Mouse (Mus musculus) lung, adult 2 months (tissue): Measurements from ENCODE around the gene 1700008O03Rik. TPM values are rescaled to one million over a fixed set of nuclear protein-coding genes. Genes with fewer than 3 reads are reported as not detected.

Source experiments
- DNase-seq: peaks from one replicate; pipeline ENCODE4 v3.0.0; 2022
- H3K4me1 ChIP-seq: fragments of 200-500 bp; 2 replicates; pipeline ENCODE4 v1.6.1; 2011; ENCODE audit warnings: low read length; ENCODE audit not compliant: control insufficient read depth, insufficient read depth
- H3K4me3 ChIP-seq: fragments of 200-500 bp; replicated peaks from 2 replicates; pipeline ENCODE3; 2011; ENCODE audit warnings: low read depth, mild to moderate bottlenecking, control low read depth, low read length; ENCODE audit errors: extremely low read depth
- CTCF ChIP-seq: fragments of 200-500 bp; IDR thresholded peaks from 2 replicates; pipeline ENCODE4 v1.5.1; 2011; ENCODE audit warnings: mild to moderate bottlenecking, low read length, control low read depth; ENCODE audit not compliant: insufficient read depth
- POLR2A ChIP-seq: fragments of 200-500 bp; IDR thresholded peaks from 2 replicates; pipeline ENCODE4 v1.6.1; 2011; ENCODE audit warnings: low read depth, mild to moderate bottlenecking, control low read depth, low read length, borderline replicate concordance; ENCODE audit errors: extremely low read depth
- WGBS: fragments of 180-500 bp; shearing (Covaris S2); methylation state at CpG from one replicate; pipeline ENCODE4 v1.1.7; 2018; 5-methylcytosine and 5-hydroxymethylcytosine counted together
- polyA plus RNA-seq: library from polyadenylated mRNA; depleted of rRNA; stranded (reverse); fragments of >200 nt; gene quantifications from 2 replicates; pipeline ENCODE4 v1.2.3, GENCODE M21; 2012; rRNA removed

1700008O03Rik gene
- polyA plus RNA-seq = 0.98 and 1.2 TPM in 2 replicates

- peak within 1 kb of the TSS; percentile 44 for H3K4me3 ChIP-seq
- H3K4me1 ChIP-seq = peaks cover 2% of the 10 kb centered on the region; the same call in 1 of the 2 replicates
- TF ChIP-seq POLR2A (no peak), CTCF (no peak)
- WGBS = 75% methylated on average over 12 of the region's 12 CpGs
- DNase-seq = no peak
Observed at GRCm38 (mm10) chr7:44385720-44386119, at the start of gene 1700008O03Rik. 1700008O03Rik (minus strand) TSS chr7:44385820.

GRCm38 (mm10) chr7:44434089-44434488, 48.5 kb upstream of the 1700008O03Rik start:
- Histone ChIP-seq H3K4me1 (no peaks in the 10 kb centered on the region), H3K4me3 (no peak overlapping the region)
- 64% methylated on average over 9 of the region's 9 CpGs for WGBS
- no peak for DNase-seq
- TF ChIP-seq CTCF (no peak), POLR2A (no peak)

DNA sequence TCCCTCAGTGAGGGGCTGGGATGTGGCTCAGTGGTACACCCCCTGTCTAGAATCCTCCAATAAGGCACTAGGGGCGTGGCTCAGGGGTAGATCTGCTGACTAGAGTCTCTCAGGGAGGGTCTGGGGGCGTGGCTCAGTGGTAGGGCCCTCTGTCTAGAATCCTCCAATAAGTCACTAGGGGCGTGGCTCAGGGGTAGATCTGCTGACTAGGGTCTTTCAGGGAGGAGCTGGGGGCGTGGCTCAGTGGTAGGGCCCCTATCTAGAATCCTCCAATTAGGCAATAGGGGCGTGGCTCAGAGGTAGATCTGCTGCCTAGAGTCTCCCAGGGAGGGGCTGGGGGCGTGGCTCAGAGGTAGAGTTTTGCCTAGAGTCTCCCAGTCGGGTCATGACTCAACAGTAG, 47.8 kb upstream of the 1700008O03Rik start:
- TF ChIP-seq POLR2A = no peak
- TF ChIP-seq CTCF = no peak
- no peaks in the 10 kb centered on the region for H3K4me1 ChIP-seq
- 12% methylated on average over 7 of the region's 7 CpGs for WGBS
- H3K4me3 ChIP-seq = no peak overlapping the region
- no peak for DNase-seq

DNA sequence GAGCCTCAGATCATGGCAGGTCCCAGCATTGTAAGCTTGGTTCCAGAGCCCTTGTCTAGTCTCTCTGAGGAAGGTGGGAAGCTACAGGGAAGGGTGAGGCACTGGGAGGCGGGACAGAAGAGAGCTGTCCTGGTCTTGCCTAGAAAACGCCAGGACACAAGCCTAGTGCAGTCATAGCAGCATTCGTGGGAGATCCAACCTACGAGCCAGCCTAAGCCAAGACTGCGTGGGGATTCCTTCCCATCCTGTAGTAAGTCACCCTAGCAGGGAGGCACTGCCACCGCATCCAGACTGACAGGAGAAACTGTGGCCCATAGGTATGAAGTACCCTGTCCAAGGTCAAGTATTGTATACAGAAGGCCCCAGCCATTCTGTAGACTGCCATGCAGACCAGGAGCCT, 46.9 kb upstream of the 1700008O03Rik start:
- no peak for DNase-seq
- TF ChIP-seq POLR2A (no peak), CTCF (no peak)
- Histone ChIP-seq H3K4me3 (no peak overlapping the region), H3K4me1 (no peaks in the 10 kb centered on the region)
- 63% methylated on average over 6 of the region's 6 CpGs for WGBS

DNA sequence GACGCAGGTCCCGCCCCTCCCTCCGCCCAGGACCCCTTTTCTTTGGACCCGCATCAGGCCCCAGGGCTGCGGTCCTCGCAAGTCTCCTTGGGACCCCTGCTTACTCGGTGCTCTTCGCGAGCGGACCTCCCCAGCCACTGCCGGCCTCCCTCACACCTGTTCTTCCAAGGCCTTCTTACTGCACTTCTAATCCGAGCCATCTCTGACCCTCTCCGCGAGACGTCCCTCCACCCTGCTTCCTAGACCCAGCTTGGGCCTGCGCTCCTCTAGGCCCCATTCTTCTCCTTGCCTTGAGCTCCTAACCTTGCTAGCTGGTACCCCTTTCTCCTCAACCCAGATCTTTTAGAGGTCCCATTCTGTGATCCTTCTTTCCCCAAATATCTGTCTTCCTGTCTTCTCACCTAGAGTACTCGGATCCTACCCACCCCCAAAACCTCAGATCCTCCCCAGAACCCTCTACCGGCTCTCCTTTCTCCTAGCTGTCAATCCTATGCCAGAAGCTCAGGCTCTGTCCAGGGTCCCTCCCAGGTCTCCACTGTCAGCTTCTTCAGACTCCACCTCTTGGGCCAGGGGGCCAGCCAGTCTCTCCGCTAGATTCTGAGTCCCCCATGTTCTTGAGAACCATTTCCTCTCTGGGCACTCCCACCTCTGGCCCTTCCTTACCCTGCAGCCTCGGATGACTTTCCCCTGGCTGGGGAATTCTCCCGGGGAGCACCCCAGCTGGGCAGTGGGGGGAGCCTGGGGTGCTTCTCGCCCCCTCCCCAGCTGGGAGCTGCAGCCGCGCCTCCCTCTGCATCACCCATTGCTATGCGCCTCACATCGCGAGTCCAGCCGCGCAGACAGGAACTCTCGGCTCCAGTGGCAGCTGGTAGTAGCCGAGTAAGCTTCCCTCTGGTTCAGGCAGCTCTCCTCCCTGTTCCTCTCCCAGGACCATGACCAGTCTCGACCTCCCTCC, 44.2 kb upstream of the 1700008O03Rik start:
- DNase-seq = no peak
- Histone ChIP-seq H3K4me3 (no peak overlapping the region), H3K4me1 (no peaks in the 10 kb centered on the region)
- WGBS = 8% methylated on average over 32 of the region's 32 CpGs
- TF ChIP-seq CTCF = no peak
- TF ChIP-seq POLR2A = no peak

- Histone ChIP-seq H3K4me1 (no peaks in the 10 kb centered on the region), H3K4me3 (no peak within 1 kb of the TSS)
- DNase-seq = no peak
- no peak for TF ChIP-seq POLR2A
- 3% methylated on average over 61 of the region's 69 CpGs for WGBS
Observed at GRCm38 (mm10) chr7:44428968-44429521, 43.4 kb upstream of the 1700008O03Rik start, which contains the start of gene Lrrc4b. Lrrc4b (plus strand) TSS chr7:44429018.

DNA sequence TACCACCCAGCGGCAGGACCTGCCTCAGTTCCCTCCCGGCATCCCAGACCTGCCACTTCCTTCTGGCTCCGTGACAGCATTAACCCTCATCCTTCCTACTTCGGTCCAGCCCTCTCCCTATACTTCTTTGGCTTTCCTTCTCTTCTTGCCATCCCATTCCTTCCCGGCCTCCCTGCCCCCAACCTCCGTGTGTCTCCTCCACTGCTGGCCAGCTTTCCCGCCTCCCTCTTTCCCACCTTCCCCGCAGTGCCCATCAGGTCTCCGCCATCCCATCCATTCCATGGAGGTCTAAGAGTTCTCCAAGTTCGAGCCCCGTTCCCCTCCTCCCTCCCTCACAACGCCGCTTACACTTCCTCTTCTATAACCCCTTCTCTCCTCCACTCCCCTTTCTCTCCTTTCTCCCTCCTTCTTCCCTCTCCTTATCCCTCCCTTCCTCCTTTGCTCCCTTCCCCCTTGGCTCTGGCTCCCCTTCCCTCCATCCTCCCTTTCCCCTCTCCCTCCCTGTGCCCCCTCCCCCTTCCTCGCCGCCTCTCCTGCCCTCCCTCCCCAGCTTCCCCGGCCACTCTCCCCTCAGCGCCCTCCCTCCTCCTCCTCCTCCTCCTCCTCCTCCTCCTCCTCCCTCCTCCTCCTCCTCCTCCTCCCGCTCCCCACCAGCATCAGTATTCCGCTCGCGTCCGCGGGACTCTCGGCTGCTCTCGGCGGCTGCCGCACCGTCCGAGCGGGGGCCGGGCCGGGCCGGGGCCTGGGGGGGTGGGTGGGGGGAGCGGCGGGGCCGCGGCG, 42.7 kb upstream of the 1700008O03Rik start:
- no peak for TF ChIP-seq POLR2A
- TF ChIP-seq CTCF = no peak
- 6% methylated on average over 20 of the region's 38 CpGs for WGBS
- DNase-seq = no peak
- H3K4me1 ChIP-seq = no peaks in the 10 kb centered on the region
- no peak overlapping the region for H3K4me3 ChIP-seq

- Histone ChIP-seq H3K4me1 (no peaks in the 10 kb centered on the region), H3K4me3 (no peak overlapping the region)
- no peak for TF ChIP-seq POLR2A
- DNase-seq = no peak
- WGBS = 20% methylated on average over 8 of the region's 8 CpGs
Observed at GRCm38 (mm10) chr7:44427666-44428065, 42.0 kb upstream of the 1700008O03Rik start.

- TF ChIP-seq CTCF = no peak
- TF ChIP-seq POLR2A = no peak
- Histone ChIP-seq H3K4me3 (no peak overlapping the region), H3K4me1 (no peaks in the 10 kb centered on the region)
- DNase-seq = no peak
- 61% methylated on average over 6 of the region's 6 CpGs for whole genome bisulfite sequencing
Observed at GRCm38 (mm10) chr7:44413307-44413706, 27.7 kb upstream of the 1700008O03Rik start.
